Mouse (Mus musculus) ES-CJ7 (cell line): ENCODE data around the gene Smbd1.
A peak's percentile ranks its signal among the peaks of the same experiment; 100 is the strongest.

ENCODE experiments used
- DNase-seq: peaks from one replicate; pipeline ENCODE4 v3.0.0; 2011; ENCODE audit warnings: low read depth, low spot score

Smbd1 gene

DNA sequence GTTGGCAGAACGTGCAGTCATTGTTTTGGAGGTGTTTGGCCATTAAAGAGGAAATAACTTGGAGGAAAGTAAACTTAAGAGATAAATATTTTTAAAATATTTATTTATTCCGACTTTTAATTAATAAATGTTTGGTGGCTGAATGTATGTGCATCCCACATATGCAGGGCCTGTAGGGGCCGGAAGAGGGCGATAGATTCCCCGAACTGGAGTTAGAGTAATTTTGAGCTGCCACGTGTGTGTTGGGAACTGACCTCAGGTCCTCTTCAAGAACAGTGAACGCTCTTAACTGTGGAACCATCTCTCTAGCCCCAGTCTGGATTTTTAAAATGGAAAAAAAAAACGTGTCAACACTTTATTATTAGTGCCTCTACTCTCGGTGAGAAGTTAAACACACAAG, 3.1 kb upstream of the Smbd1 start:
- DNase-seq: peak; percentile 73

DNA sequence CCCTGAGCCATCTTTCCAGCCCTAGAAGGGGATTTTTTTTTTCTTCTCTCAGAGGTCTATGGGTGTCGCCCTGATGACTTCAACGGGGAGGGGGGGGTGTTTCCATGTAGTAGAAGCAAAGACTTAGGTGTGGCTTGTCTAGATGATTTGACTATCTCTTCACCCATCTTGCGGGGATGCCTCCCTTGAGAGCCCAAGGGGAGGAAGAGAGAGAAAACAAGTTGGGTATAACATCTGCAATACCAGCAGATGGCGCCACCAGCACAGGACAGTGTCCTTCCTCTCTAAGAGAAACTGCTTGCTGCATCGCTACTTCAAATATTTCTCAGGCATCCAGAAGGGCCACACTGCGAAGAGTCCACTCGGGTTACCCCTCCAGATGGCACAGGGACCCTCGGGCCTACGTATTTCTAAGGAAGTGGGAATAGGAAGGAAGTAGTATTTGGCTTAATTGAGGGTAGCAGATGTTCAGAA, 2.6 kb upstream of the Smbd1 start:
- peak; percentile 94 for DNase-seq

DNA sequence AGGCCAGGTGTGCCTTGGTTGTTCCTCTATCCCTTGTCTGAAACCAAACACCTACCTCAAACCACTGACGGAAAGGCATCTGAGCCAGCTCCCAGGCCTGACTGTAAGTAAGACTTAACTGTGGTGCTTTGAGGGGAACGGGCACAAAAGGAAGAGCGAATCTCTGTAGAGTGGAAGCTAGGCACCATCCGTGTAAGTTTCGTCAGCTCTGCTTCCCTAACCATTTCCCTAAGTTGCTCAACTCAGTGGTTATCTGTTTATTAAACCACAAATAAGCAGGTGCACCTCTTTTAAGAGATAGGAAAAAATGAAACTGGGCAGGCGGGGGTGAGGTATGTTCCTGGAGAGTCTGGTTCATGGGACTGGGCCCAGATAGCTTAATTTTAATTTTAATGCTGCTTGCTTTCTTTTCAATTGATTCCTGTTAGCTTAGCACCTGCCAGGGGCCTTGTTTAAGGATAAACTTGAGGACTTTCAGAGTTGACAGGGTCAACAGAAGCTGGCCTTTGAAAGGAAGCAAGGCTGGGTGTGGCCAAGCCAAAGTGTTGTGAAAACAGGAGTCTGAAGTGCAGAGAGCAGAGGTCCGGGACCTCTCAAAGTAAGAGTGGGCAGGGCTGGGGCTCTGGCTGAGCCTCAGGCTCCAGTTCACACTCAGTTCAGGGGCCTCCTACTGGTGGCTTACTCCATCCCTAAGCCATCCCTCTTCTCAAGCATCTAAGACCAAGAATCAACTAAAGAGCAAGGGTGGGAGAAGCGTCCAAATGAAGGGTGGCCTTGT, 2.7 kb downstream of the Smbd1 start:
- peak; percentile 40 for DNase-seq

DNA sequence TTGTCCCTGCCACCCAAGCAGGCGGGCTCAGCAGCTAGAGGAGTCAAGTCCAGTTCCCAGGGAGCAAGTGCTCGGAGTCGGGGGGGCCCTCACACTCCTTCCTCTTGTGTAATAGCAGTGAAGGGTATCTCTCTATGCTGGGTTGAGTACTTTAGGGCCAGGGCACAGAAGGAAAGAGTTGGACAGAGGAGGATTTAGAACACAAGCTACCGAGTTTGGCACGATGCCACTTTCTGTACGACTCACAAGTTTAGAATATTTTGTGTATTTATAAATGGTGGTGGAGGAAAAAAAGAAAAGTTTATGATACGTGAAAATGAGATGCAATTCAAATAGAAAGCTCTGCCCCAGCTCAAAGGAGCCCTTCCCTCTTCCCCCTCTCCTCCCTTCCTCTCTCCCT, 5.1 kb downstream of the Smbd1 start:
- no peak for DNase-seq

DNA sequence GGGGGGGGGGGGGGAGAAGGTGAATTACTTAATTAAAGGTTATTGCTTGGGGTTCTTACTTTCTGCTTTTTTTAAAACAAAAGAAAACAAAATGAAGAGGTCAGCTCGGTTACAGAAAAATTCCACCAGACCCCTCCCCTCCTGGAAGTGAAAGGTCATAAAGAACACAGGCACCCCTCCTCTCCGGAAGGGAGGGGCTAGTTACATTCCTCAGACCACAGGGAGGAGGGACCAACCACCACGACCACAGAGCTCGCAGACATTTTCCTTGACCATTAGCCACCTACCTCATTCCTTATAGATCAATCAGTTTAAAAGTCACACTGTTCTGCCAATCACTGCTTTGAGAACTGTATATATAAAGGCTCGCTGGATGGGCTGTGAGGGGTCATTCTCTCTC, 6.4 kb downstream of the Smbd1 start:
- peak; percentile 86 for DNase-seq

DNA sequence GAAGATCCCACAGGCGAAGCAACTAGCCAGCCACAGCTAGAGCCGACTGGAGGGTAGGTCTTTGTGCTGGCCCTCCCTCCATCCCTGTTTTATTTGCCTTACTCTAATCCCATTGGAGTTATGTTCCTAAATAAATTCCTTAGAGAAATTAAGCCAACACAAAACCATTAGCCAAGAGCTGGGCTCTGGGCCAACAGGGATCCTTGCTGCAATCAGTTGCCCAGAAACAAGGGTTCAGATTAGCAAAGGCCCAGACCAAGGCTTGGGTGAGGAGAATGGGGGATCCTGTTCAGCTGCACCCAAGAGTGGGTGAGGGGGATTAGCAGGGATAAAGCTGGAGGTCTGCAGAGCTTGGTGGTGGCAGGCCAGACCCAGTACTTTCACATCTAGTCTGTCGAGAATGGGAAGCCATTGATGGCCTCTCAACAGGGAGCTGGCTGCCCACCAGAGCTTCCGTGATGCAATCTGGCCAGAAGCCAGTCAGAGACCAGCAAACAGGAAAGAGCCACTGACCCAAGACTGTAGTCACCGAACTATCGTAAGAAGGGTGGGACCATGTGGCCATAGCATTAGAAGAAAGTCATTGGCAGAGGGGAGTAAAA, 6.9 kb downstream of the Smbd1 start:
- DNase-seq: peak; percentile 54

DNA sequence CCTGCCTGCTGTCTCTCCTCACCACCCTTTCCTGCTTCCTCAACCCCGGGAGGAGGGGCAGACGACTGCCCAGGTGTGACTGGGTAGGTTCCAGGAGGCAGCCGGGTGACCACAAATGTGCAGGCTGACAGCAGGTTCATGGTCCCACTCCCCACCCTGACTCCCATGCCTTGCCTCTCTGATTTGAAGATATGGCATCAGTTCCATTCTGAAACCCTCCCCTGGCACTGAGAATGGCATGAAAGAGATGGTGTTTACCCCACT, 12.9 kb downstream of the Smbd1 start, which contains the start of gene Muc20:
TSS of gene Muc20 (minus strand) at position 10 of the 264 bp plus-strand sequence.
- no peak for DNase-seq

DNA sequence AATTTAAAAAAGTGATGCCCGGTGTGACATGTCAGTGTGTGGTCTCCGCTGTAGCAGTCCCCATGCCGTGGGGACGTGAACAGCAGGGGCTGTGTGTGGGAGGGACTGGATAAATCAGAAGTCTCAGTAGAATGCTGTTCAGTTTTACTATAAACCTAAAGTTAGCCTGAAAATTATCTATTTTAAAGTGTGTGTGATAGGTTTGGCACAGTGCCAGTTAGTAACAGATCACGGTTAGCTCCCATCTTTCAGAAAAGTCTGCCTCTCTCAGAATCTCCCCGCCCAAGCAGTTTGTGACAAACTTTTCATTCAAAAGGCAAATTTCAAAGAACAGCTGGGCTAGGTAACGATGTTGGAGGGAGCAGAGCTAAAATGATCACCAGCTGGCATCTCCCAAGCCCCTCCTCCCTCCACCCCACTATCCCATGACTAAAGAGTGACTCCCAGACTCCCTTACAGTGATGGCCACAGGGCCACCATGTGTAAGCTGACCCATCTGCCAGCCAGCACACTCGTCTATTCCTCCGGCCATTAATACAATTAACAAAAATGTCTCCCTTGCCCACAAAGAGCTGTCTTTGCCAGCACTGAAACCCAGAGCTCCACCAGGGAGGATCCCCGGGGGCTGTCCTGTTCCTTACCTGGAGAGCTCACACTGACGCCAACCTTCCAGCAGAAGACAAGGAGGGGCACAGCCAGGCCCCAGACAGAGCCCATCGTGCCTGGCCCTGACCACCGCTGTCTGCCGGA, 13.4 kb downstream of the Smbd1 start:
- no peak for DNase-seq

DNA sequence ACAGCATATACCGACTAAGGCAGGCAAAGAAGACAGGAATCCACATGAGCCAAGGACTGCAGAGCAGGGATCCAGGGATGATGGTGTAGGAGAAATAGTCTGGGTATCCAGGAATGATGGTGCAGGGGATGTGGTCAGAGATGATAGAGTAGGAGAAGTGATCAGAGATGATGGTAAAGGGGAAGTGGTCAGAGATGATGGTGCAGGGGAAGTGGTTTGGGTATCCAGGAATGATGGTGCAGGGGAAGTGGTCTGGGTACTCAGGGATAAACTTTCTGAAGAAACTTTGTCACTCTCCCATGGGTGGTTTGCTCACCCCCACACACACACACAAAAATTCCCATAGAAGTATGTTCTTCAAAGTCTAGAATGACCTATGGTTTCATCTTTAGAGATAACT, 15.1 kb downstream of the Smbd1 start:
- no peak for DNase-seq

DNA sequence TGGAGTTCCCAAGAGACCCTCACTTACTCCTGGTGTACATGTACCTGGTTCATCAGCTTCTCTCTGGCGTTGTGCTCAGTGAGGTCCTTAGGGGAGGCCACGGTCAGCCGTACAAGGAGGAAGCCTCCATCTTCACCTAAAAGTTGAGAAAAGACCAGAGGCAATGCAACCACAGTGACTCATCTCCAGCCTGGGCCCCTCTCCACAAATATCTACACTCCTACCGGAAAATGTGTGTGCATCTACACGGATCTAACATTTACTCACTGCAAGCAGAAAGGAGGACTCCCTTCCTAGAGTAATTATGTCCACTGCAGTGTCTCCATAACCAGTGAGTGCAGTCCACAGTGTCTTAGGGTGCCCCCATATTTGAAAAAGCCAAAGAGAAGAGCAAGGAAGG, 20.2 kb downstream of the Smbd1 start:
- DNase-seq: no peak

DNA sequence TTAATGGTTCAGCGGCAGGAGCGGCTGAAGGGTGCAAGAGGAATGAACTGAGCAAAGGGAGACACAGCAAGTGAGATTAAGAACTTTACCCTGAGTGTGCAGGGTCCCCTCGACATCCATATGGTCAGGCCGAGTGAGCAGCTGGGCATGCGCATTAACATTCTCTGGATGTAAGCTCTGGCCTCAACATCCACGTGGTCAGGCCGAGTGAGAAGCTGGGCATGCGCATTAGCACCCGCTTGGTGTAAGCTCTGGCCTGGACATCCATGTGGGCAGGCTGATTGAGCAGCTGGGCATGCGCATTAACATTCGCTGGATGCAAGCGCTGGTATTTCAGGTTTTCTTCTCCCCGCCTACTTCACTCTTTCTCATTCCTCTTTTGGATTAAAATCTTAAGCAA, 25.4 kb downstream of the Smbd1 start:
- DNase-seq: no peak

DNA sequence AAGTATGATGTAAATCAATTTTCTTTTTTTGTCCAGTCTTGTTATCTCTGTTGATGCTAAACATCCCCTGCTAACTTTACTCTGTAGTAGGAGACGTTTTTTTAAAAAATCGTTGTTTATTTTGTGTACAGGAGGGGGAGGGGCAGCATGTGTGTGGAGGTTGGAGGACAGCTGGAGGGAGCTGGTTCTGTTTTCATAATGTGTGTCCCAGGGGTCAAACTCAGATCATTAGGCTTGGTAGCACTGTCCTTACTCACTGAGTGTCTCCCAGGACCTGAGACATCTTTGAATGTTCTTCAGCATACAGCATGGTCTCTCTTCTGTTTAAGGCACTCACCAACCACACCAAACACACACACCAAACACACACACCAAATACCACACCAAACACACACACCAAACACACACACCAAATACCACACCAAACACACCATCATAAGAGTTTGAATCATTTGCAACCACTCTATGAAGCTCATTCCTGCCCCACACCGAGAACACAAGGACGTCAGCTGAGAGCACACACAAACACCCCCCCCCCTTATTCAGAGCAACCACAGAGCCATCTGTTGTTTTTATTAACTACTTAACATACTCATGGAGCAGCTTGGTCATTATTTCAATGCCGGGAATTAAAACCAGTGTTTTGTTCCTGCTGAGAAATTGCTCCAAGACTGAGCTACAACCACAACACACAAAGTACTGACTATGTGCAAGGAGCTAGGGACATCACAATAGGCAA, 26.8 kb downstream of the Smbd1 start:
- DNase-seq: no peak

DNA sequence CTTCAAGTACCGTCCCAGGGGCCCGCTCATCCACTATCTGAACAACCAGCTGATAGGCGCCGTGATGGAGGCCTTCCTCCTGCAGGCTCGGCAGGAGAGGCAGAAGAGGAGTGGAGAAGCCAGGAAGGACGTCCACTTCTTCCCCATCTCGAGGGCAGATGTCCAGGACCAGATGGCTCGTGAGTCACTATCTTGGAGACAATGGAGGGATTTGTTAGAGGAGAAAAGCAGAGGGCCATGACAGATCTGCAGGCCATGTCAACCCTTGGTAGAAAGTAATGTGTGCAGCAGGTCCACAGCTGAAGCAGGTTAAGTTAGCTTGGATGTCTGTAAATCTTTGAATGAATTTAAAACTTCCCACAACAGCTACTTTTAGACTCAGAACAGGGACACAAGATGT, 31.3 kb downstream of the Smbd1 start:
- DNase-seq: no peak

DNA sequence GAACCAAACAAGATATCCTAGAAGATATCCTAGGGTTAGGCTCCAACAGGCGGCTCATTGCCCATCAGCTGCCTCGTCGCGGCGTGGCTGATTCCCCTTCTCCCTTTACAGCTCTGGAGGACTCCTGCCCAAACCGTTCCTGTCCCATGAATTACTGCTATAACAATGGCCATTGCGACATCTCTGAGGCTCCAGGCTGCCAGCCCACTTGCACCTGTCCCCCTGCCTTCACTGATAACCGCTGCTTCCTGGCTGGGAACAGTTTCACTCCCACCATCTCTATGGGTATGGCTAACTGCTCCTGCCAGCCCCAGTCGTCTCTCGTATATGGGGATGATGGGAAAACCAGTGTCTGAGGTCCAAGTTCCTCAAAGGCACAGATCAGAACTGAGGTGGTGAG, 33.6 kb downstream of the Smbd1 start:
- no peak for DNase-seq

DNA sequence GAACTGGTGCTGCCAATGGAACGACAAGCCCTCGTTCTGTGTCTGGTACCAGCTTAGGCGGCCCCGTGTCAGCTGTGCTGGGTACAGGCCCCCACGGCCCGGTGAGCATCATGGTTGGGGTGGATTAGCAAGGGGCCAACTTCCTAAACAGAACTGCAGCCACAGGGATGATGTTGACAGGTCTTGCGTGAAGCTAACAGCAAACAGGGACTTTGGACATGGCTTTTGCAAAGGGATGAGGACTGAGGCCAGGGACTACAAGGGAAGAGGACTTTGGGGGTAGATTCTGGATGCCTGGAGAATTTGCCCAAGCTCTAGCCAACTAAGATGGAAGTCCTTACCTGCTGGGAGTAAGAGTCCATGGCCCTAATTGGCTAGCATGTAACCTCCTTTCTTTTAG, 43.4 kb downstream of the Smbd1 start:
- no peak for DNase-seq

DNA sequence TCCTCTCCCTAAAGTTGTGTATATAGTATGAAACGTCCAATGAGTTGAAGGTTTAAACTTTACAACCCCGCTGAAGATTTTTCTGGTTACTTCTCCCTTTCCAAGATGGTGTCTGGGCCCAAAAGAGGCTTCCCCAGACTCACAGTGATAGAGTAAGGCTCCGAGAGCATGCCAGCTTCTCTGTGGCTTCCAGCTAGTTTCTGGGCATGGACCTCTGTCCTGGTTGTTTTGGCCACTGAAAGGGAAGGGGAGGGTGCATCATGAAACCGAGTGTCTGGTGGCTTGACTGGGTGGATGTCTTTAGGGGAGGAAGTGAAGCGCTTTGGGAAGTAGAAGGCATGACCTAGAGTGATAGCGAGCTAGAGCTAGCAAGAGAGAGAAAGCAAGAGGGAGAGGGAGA, 45.3 kb downstream of the Smbd1 start:
- no peak for DNase-seq

DNA sequence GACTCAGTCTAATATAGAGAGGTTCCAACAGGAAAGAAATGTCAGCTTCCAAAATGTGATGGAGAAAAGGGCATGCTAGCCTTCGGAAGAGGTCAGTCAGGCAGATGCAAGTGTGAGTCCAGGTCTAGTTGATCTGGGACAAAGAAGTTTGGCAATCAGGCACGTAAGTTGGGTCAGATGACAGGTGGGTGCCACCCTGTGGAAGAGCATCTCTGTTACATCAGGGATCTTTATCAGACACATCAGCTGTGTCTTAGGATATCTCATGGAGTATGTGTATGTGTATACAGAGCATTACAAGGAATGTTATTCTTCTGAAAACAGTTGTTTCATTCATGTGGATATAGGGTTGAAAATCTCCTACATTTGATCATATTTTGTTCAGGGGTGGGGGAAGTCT, 45.7 kb downstream of the Smbd1 start:
- no peak for DNase-seq
